Mouse (Mus musculus) adrenal gland, postnatal 10 days (tissue): ENCODE data around the gene Gm21117. TPM values are rescaled to one million over a fixed set of nuclear protein-coding genes. Genes with fewer than 3 reads are reported as not detected.
"Not testable (repeated sequence)": the region's sequence is repeated elsewhere in the genome, so short reads cannot be mapped to it uniquely, and the experiment has no call there.

Experiments
- DNase-seq: peaks from one replicate; pipeline ENCODE4 v3.0.0; 2021; ENCODE audit warnings: mixed read lengths
- long read RNA-seq, 2 experiments: library from polyadenylated mRNA; stranded (forward); transcript quantifications; one replicate each; pipeline ENCODE4 v2.0.0; 2021
- total RNA-seq, 2 experiments: library from RNA; stranded (reverse); gene quantifications; 2 replicates each; pipeline ENCODE4 v1.2.3; 2021

Gm21117 gene
- total RNA-seq = not detected
- long read RNA-seq, experiment 1 = 0 reads
- long read RNA-seq, experiment 2 = 0 reads

GRCm38 (mm10) chrY:51124920-51125319 is at the start of gene Gm21117:
Gene Gm21117 (plus strand): TSS chrY:51125220.
- DNase-seq = not testable (repeated sequence)
